Mouse (Mus musculus): ENCODE measurements around the gene Pih1d3. TPM values are rescaled to one million over a fixed set of nuclear protein-coding genes. Genes with fewer than 3 reads are reported as not detected.

Gene Pih1d3
- polyA plus RNA-seq, 1 experiment = not detected

GRCm38 (mm10) chr1:31210144-31210543 lies 12.5 kb upstream of the Pih1d3 start:
- no peak overlapping the region for H3K4me3 ChIP-seq (ENCODE audit: insufficient read depth, low read length)
- no peak for TF ChIP-seq POLR2A (IDR thresholded peaks at IDR 0.05; ENCODE audit: low read depth, low read length)
- peak; percentile 61; the same call in 1 of the 2 replicates for TF ChIP-seq CTCF (IDR thresholded peaks at IDR 0.05; ENCODE audit: borderline replicate concordance, insufficient read depth, low read length)
- no peak overlapping the region for H3K27ac ChIP-seq (ENCODE audit: insufficient read depth, low read length)
- no peaks in the 10 kb centered on the region for H3K4me1 ChIP-seq (ENCODE audit: control insufficient read depth, insufficient read depth, low read length)

GRCm38 (mm10) chr1:31214831-31215230 lies 7.8 kb upstream of the Pih1d3 start:
- no peak for TF ChIP-seq POLR2A (IDR thresholded peaks at IDR 0.05; ENCODE audit: low read depth, low read length)
- no peak for TF ChIP-seq CTCF (IDR thresholded peaks at IDR 0.05; ENCODE audit: borderline replicate concordance, insufficient read depth, low read length)
- Histone ChIP-seq H3K4me3 (ENCODE audit: insufficient read depth, low read length) (no peak overlapping the region), H3K27ac (ENCODE audit: insufficient read depth, low read length) (no peak overlapping the region), H3K4me1 (ENCODE audit: control insufficient read depth, insufficient read depth, low read length) (no peaks in the 10 kb centered on the region)

- H3K4me3 ChIP-seq (ENCODE audit: insufficient read depth, low read length) = no peak overlapping the region
- H3K4me1 ChIP-seq (ENCODE audit: control insufficient read depth, insufficient read depth, low read length) = no peaks in the 10 kb centered on the region
- no peak overlapping the region for H3K27ac ChIP-seq (ENCODE audit: insufficient read depth, low read length)
- TF ChIP-seq POLR2A (IDR thresholded peaks at IDR 0.05; ENCODE audit: low read depth, low read length) (no peak), CTCF (IDR thresholded peaks at IDR 0.05; ENCODE audit: borderline replicate concordance, insufficient read depth, low read length) (no peak)
These were observed 1.9 kb upstream of the Pih1d3 start for GRCm38 (mm10) chr1:31220599-31221250.

GRCm38 (mm10) chr1:31233319-31234036 lies 10.8 kb downstream of the Pih1d3 start:
- no peak overlapping the region for H3K27ac ChIP-seq (ENCODE audit: insufficient read depth, low read length)
- TF ChIP-seq POLR2A (IDR thresholded peaks at IDR 0.05; ENCODE audit: low read depth, low read length) (no peak), CTCF (IDR thresholded peaks at IDR 0.05; ENCODE audit: borderline replicate concordance, insufficient read depth, low read length) (no peak)
- H3K4me3 ChIP-seq (ENCODE audit: insufficient read depth, low read length) = no peak overlapping the region
- H3K4me1 ChIP-seq (ENCODE audit: control insufficient read depth, insufficient read depth, low read length) = no peaks in the 10 kb centered on the region

- TF ChIP-seq POLR2A (IDR thresholded peaks at IDR 0.05; ENCODE audit: low read depth, low read length) = no peak
- no peak for TF ChIP-seq CTCF (IDR thresholded peaks at IDR 0.05; ENCODE audit: borderline replicate concordance, insufficient read depth, low read length)
- H3K4me1 ChIP-seq (ENCODE audit: control insufficient read depth, insufficient read depth, low read length) = no peaks in the 10 kb centered on the region
- no peak overlapping the region for H3K4me3 ChIP-seq (ENCODE audit: insufficient read depth, low read length)
- no peak overlapping the region for H3K27ac ChIP-seq (ENCODE audit: insufficient read depth, low read length)
These were observed 37.7 kb downstream of the Pih1d3 start for GRCm38 (mm10) chr1:31260218-31260923.

Other genes with a start within 250 kb of the Pih1d3 start
- gene AC153137.1, start 244.9 kb upstream of the Pih1d3 start, polyA plus RNA-seq (2011; ENCODE audit: insufficient read length, low read depth, missing spikeins) = not detected in 2 replicates
- not detected in 2 replicates for gene Lgsn, start 46.4 kb upstream of the Pih1d3 start, polyA plus RNA-seq (2011; ENCODE audit: insufficient read length, low read depth, missing spikeins)
- not detected in 2 replicates for gene 4931428L18Rik, start 154 bp upstream of the Pih1d3 start, polyA plus RNA-seq (2011; ENCODE audit: insufficient read length, low read depth, missing spikeins)